Comparison of ENCODE assay signal across 16 mouse cellular contexts in the genomic region with DNA sequence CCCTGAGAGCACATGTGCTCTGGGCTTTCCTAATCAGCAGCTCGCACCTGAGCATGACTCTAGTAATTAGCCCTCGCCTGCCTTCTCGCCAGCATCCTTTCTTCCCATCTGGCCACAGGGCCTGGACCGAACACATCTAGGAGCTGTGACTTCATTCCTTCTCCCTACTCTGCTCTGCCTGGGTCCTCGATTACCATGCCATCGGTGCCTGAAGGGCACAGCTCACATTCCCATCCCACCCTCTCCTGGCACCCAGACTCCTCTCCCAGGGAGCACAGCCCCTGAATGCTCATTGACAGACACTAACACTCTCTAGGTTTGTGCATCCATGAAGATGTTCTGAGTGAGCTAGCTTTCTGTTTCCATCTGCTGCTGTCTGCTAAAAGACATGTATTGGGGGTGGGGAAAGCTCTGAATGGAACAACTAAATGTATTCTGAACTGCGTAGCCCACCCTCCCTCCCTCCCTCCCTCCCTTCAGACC.
DNase-seq lines count a peak whose midpoint lies in the region; ATAC-seq and TF ChIP-seq lines count a peak whose summit lies in the region.
"Had no signal": no experiment of that assay in that cellular context is flagged by ENCODE, and none has a peak within 500 bp of the region (broad histone marks: within the 10 kb centered on the region; RNA-seq: fewer than 3 reads in every experiment).

No protein-coding gene starts in this region.

- no peak overlapping the region for H3K4me3 ChIP-seq in forebrain, embryonic 16.5 days (replicated peaks; ENCODE audit: low read length)
- no peak overlapping the region for H3K4me3 ChIP-seq in midbrain, embryonic 11.5 days (ENCODE audit: low read depth, low read length)
- H3K4me3 ChIP-seq: erythroblast, embryonic 14.5 days; heart, embryonic 15.5 days; liver, embryonic 15.5 days had no signal

- no peaks in the 10 kb centered on the region for H3K27me3 ChIP-seq in forebrain, embryonic 16.5 days (replicated peaks; ENCODE audit: control insufficient read depth, insufficient read depth, low read length)
- H3K27me3 ChIP-seq in midbrain, embryonic 11.5 days (ENCODE audit: control insufficient read depth, insufficient read depth, low read length) = no peaks in the 10 kb centered on the region
- H3K27me3 ChIP-seq: heart, embryonic 15.5 days; liver, embryonic 15.5 days had no signal

- intact Hi-C loops in gastrocnemius, postnatal 14 days (cut with DNase I; ENCODE audit: low total_unique reads) = no loop called here

- TF ChIP-seq POLR2A in brain, embryonic 14.5 days (IDR thresholded peaks at IDR 0.05; ENCODE audit: borderline replicate concordance, extremely low read depth, insufficient read depth, insufficient read length, poor library complexity, severe bottlenecking) = no peak

- H3K4me1 ChIP-seq in forebrain, embryonic 16.5 days (replicated peaks; ENCODE audit: control insufficient read depth, insufficient read depth, low read length) = peaks cover 53% of the 10 kb centered on the region
- H3K4me1 ChIP-seq in midbrain, embryonic 11.5 days (ENCODE audit: control insufficient read depth, insufficient read depth, low read length) = peaks cover 37% of the 10 kb centered on the region

- DNase-seq in cerebellum, postnatal 10 days = peak; percentile 63 to 68
- DNase-seq in cerebellum, adult 11 months = no peak
- peak; percentile 78 for DNase-seq in brain, embryonic 14.5 days (ENCODE audit: low read depth)
- peak; percentile 87 for DNase-seq in midbrain, embryonic 11.5 days (ENCODE audit: low spot score, missing footprints)
- no peak for DNase-seq in gastrocnemius, postnatal 10 days
- no peak for DNase-seq in spleen, postnatal 10 days (ENCODE audit: low spot score in 2 of 2)
- DNase-seq in gastrocnemius, postnatal 14 days = no peak
- DNase-seq: cerebellum, adult 9-11 months; gastrocnemius, postnatal 25 days; spleen, adult 18-20 months; thymus, adult 18-20 months had no signal

- H3K36me3 ChIP-seq in forebrain, embryonic 16.5 days (ENCODE audit: control insufficient read depth, insufficient read depth) = no peaks in the 10 kb centered on the region
- no peaks in the 10 kb centered on the region for H3K36me3 ChIP-seq in midbrain, embryonic 11.5 days (ENCODE audit: control insufficient read depth, insufficient read depth, low read length)
- H3K36me3 ChIP-seq: heart, embryonic 15.5 days; liver, embryonic 15.5 days had no signal

- H3K27ac ChIP-seq in forebrain, embryonic 16.5 days (ENCODE audit: low read length) = peak overlapping the region; percentile 78
- peak overlapping the region; percentile 78 for H3K27ac ChIP-seq in midbrain, embryonic 11.5 days (ENCODE audit: low read depth, low read length)
- H3K27ac ChIP-seq: heart, embryonic 15.5 days; liver, embryonic 15.5 days had no signal

- H3K9ac ChIP-seq in forebrain, embryonic 16.5 days (replicated peaks; ENCODE audit: low read depth, low read length) = no peak overlapping the region; the same call in 1 of the 2 replicates
- 0 out of 2 replicates have a peak overlapping the region, but pooled peaks have one; percentile 49 for H3K9ac ChIP-seq in midbrain, embryonic 11.5 days (ENCODE audit: low read length)
- H3K9ac ChIP-seq: heart, embryonic 15.5 days; liver, embryonic 15.5 days had no signal

- WGBS in forebrain, embryonic 16.5 days = 27% methylated on average over 7 of the region's 7 CpGs
- WGBS in midbrain, embryonic 11.5 days = 52% methylated on average over 7 of the region's 7 CpGs

- peak; percentile 57 for ATAC-seq in forebrain, embryonic 16.5 days
- ATAC-seq in midbrain, embryonic 11.5 days (ENCODE audit: low FRiP score) = peak; percentile 57
- ATAC-seq: intestine, embryonic 16.5 days had no signal

- H3K4me2 ChIP-seq in forebrain, embryonic 16.5 days (ENCODE audit: low read length) = no peak overlapping the region
- peak overlapping the region; percentile 30; the same call in 1 of the 2 replicates for H3K4me2 ChIP-seq in midbrain, embryonic 11.5 days
- H3K4me2 ChIP-seq: heart, embryonic 15.5 days; liver, embryonic 15.5 days had no signal

- no peak for TF ChIP-seq CTCF in brain, embryonic 14.5 days (IDR thresholded peaks at IDR 0.05; ENCODE audit: borderline replicate concordance, extremely low read depth, insufficient read depth, insufficient read length)

- no peaks in the 10 kb centered on the region for H3K9me3 ChIP-seq in forebrain, embryonic 16.5 days (ENCODE audit: control insufficient read depth, low read length)
- H3K9me3 ChIP-seq in midbrain, embryonic 11.5 days (ENCODE audit: control insufficient read depth, low read length) = no peaks in the 10 kb centered on the region
- H3K9me3 ChIP-seq: heart, embryonic 15.5 days; liver, embryonic 15.5 days had no signal

Comparison
In these comparisons a context has a peak if more than half of its experiments do, and no peak if none do; other contexts are left out.
1. DNase-seq: peak in cerebellum, postnatal 10 days (2 of 2), brain, embryonic 14.5 days (single experiment) and midbrain, embryonic 11.5 days (single experiment); none in cerebellum, adult 11 months (single experiment), gastrocnemius, postnatal 10 days (single experiment), spleen, postnatal 10 days (0 of 2) and gastrocnemius, postnatal 14 days (single experiment).